ENCODE assay signal across 11 mouse cellular contexts in genomic region chr4:107440306-107440705, GRCm38 (mm10). TPM values are rescaled to one million over a fixed set of nuclear protein-coding genes. Genes with fewer than 3 reads are reported as not detected.
A peak's percentile ranks its signal among the peaks of the same experiment; 100 is the strongest.
DNase-seq lines count a peak whose midpoint lies in the region; ATAC-seq lines count a peak whose summit lies in the region.
"Had no signal": no experiment of that assay in that cellular context is flagged by ENCODE, and none has a peak within 500 bp of the region (broad histone marks: within the 10 kb centered on the region; RNA-seq: fewer than 3 reads in every experiment).

No protein-coding gene starts in this region.

- H3K4me3 ChIP-seq in erythroblast, embryonic 14.5 days (replicated peaks): peak overlapping the region; percentile 40
- no peak overlapping the region for H3K4me3 ChIP-seq in midbrain, embryonic 13.5 days (replicated peaks)
- no peak overlapping the region for H3K4me3 ChIP-seq in midbrain, embryonic 16.5 days (ENCODE audit: low read depth, low read length)
- H3K4me3 ChIP-seq: myocyte had no signal

- H3K27me3 ChIP-seq in erythroblast, embryonic 14.5 days (ENCODE audit: control insufficient read depth): peaks cover 72% of the 10 kb centered on the region
- peaks cover 91% of the 10 kb centered on the region for H3K27me3 ChIP-seq in midbrain, embryonic 13.5 days
- peaks cover 44% of the 10 kb centered on the region for H3K27me3 ChIP-seq in midbrain, embryonic 16.5 days (ENCODE audit: control insufficient read depth, insufficient read depth, low read depth, low read length)

- peak; percentile 43 to 64 for DNase-seq in kidney, postnatal 4 days
- no peak for DNase-seq in cerebellum, postnatal 36 days
- DNase-seq in adrenal gland, postnatal 14 days: no peak
- no peak for DNase-seq in cerebellum, adult 18-20 months
- DNase-seq: cerebellum, adult 9-10 months; thymus, postnatal 36 days had no signal

- peaks cover 19% of the 10 kb centered on the region for H3K4me1 ChIP-seq in erythroblast, embryonic 14.5 days (ENCODE audit: control insufficient read depth)
- H3K4me1 ChIP-seq in midbrain, embryonic 13.5 days (replicated peaks): peaks cover 20% of the 10 kb centered on the region
- peaks cover 10% of the 10 kb centered on the region for H3K4me1 ChIP-seq in midbrain, embryonic 16.5 days (ENCODE audit: control insufficient read depth, insufficient read depth, low read length)

- 0 out of 2 replicates have a peak overlapping the region, but pooled peaks have one; percentile 14 for H3K4me2 ChIP-seq in midbrain, embryonic 13.5 days (replicated peaks)
- no peak overlapping the region for H3K4me2 ChIP-seq in midbrain, embryonic 16.5 days (ENCODE audit: low read length)

- 17% methylated on average over 13 of the region's 13 CpGs for WGBS in midbrain, embryonic 13.5 days
- WGBS in midbrain, embryonic 16.5 days: 26% methylated on average over 13 of the region's 13 CpGs

- no peak for ATAC-seq in erythroblast, adult 5-6 weeks (replicated peaks; ENCODE audit: low FRiP score, poor library complexity, severe bottlenecking)
- no peak for ATAC-seq in midbrain, embryonic 13.5 days
- ATAC-seq in midbrain, embryonic 16.5 days: no peak

- H3K27ac ChIP-seq in midbrain, embryonic 13.5 days: no peak overlapping the region
- no peak overlapping the region for H3K27ac ChIP-seq in midbrain, embryonic 16.5 days (ENCODE audit: low read length)

- H3K9ac ChIP-seq in midbrain, embryonic 13.5 days (replicated peaks): no peak overlapping the region
- no peak overlapping the region for H3K9ac ChIP-seq in midbrain, embryonic 16.5 days (ENCODE audit: low read depth, low read length)

- no peaks in the 10 kb centered on the region for H3K36me3 ChIP-seq in erythroblast, embryonic 14.5 days (ENCODE audit: control insufficient read depth)
- H3K36me3 ChIP-seq in midbrain, embryonic 13.5 days: no peaks in the 10 kb centered on the region
- no peaks in the 10 kb centered on the region for H3K36me3 ChIP-seq in midbrain, embryonic 16.5 days (ENCODE audit: control insufficient read depth, insufficient read depth, low read length)

- peaks cover 10% of the 10 kb centered on the region for H3K9me3 ChIP-seq in erythroblast, embryonic 14.5 days (ENCODE audit: control insufficient read depth, low read length)
- H3K9me3 ChIP-seq in midbrain, embryonic 13.5 days: no peaks in the 10 kb centered on the region
- H3K9me3 ChIP-seq in midbrain, embryonic 16.5 days (replicated peaks; ENCODE audit: control insufficient read depth, low read length, poor library complexity, severe bottlenecking): no peaks in the 10 kb centered on the region

RNA-seq across cellular contexts. Expression of gene Glis1, which starts 5.9 kb away (rescaled TPM):
- 0.21 and 0.24 TPM in 2 replicates for polyA plus RNA-seq in erythroblast, embryonic 14.5 days (2012)
- not detected in 2 replicates for total RNA-seq in erythroblast, adult 5-6 weeks (2015; ENCODE audit: low replicate concordance)
- not detected in 2 replicates for total RNA-seq in erythroblast, adult 5-6 weeks (2017; ENCODE audit: low replicate concordance)
- 1.0 and 1.5 TPM in 2 replicates for polyA plus RNA-seq in midbrain, embryonic 13.5 days (2015; fragmentation: Nextera tagmentation; extraction: Ambion mirVana)
- 2.3 and 2.4 TPM in 2 replicates for polyA plus RNA-seq in midbrain, embryonic 16.5 days (2015; fragmentation: Nextera tagmentation; extraction: Ambion mirVana)
- 0.30 and 1.2 TPM in 2 replicates for total RNA-seq in adrenal gland, postnatal 14 days (2021)

Comparison
In these comparisons a context has a peak if more than half of its experiments do, and no peak if none do; other contexts are left out.
1. DNase-seq: peak in kidney, postnatal 4 days (2 of 2); none in cerebellum, postnatal 36 days (0 of 2), adrenal gland, postnatal 14 days (single experiment) and cerebellum, adult 18-20 months (0 of 2).